Mouse (Mus musculus) kidney, adult 2 months (tissue): ENCODE measurements around the gene Gm9844.

ENCODE experiments used
- CTCF ChIP-seq: fragments of 200-500 bp; conservative IDR thresholded peaks from 2 replicates; pipeline ENCODE4 v1.5.1; 2011; ENCODE audit warnings: low read depth, mild to moderate bottlenecking, control low read depth, low read length, moderate library complexity, mixed read lengths; ENCODE audit not compliant: insufficient read depth, insufficient read length
- POLR2A ChIP-seq: fragments of 200-500 bp; IDR thresholded peaks from one replicate; pipeline ENCODE4 v1.6.1; 2011; ENCODE audit warnings: low read depth, low read length, control low read depth

- no peak for TF ChIP-seq CTCF
- no peak for TF ChIP-seq POLR2A
Measured at GRCm38 (mm10) chr7:24859234-24859633, 2.8 kb upstream of the Gm9844 start.
